Mouse (Mus musculus): ENCODE results near the gene Dph1. TPM values are rescaled to one million over a fixed set of nuclear protein-coding genes. Genes with fewer than 3 reads are reported as not detected.
"Not testable (repeated sequence)": the region's sequence is repeated elsewhere in the genome, so short reads cannot be mapped to it uniquely, and the experiment has no call there.

Gene Dph1
- polyA plus RNA-seq, 1 experiment from 2014 or later, result 3.0 TPM

DNA sequence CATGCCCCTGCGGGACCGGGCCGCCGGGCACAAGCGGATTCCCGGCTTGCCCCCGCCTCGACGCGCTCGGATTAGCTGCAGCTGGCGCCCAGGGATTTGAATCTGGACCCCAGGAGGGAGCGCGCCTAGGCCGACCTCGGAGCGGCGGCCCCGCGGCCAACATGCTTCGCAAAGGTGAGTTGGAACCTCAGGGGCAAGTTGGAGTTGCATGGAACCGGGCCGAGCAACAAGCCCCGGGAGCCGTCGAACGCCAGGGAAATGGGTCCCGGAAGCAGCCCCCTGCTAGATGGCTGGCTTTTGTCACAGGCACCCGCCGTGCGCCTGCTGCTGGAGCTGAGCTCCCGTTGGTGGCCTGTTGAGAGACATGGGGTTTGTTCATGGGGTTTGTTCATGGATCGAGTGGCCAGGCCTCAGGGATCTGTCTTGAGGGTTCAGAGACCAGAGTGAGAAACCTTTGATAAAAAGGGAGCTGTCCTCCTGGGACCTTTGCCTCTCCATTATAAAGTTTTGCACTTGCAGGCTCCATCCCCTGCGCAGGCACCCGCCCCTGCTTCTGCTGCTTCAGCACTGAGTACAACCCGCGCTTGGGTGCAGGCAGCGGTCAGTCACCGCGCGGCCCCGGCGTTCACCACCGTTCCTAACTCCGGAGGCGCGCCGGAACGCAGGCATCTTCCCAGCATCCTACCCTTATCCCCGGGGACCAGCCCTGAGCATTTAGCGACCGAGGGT, 3.2 kb upstream of the Dph1 start:
- WGBS (ENCODE audit: missing documents), result 2% methylated on average over 50 of the region's 52 CpGs

DNA sequence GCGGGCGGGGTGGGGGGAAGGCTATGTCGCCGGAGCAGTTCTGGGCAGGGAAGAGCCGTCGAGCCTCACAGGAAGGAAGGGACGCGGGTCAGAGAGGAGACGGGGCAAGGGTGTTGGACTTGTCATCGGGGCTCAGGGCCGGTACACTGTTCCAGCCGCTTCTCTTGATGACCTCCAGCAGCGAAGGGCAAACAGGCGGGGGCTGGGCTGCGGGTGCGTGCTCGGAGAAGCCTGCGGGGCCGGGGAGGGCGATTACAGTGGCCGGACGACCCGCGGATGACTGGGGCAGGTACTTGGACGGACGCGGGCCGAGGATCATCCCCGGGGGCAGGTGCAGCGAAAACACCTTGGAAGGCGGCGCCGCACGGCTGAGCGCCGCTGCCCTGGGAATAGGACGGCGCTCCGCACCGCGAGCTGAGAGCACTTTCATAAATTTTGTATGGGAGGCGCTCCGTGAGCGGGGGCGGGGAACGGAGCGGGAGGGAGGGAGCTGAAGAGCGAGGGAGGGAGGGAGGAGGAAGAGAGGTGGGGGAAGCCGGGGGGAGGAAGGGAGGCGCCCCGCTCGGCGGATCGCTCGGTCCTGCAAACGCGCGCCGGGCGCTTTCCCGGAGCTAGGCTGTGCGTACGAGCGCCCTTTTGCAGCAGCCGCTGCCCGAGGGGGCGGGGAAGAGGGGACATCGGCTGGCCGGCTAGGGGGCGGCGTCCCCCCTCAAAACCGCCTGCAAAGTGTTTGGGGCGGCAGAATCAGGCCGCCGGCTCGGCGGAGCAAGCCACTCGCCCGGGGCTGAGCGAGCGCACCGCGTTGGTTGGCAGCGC, 2.4 kb upstream of the Dph1 start, which contains the start of gene Rtn4rl1:
Rtn4rl1 (plus strand) TSS at position 528 of the 816 bp plus-strand sequence.
- Histone ChIP-seq H3K79me2 (ENCODE audit: inconsistent target) (peaks cover 12% of the 10 kb centered on the region; the same call in 1 of the 2 replicates), H3K27ac (no peak within 1 kb of the TSS)
- 2% methylated on average over 80 of the region's 84 CpGs for WGBS (ENCODE audit: missing documents)

More for the DNA sequence above, 3.2 kb upstream of the Dph1 start:
- H3K36me3 ChIP-seq (ENCODE audit: inconsistent target), result no peaks in the 10 kb centered on the region
- H3K4me3 ChIP-seq (ENCODE audit: inconsistent target), result no peak overlapping the region
- H3K79me2 ChIP-seq (ENCODE audit: inconsistent target), result peaks cover 5% of the 10 kb centered on the region; the same call in 1 of the 2 replicates
- no peak overlapping the region for H3K27ac ChIP-seq

DNA sequence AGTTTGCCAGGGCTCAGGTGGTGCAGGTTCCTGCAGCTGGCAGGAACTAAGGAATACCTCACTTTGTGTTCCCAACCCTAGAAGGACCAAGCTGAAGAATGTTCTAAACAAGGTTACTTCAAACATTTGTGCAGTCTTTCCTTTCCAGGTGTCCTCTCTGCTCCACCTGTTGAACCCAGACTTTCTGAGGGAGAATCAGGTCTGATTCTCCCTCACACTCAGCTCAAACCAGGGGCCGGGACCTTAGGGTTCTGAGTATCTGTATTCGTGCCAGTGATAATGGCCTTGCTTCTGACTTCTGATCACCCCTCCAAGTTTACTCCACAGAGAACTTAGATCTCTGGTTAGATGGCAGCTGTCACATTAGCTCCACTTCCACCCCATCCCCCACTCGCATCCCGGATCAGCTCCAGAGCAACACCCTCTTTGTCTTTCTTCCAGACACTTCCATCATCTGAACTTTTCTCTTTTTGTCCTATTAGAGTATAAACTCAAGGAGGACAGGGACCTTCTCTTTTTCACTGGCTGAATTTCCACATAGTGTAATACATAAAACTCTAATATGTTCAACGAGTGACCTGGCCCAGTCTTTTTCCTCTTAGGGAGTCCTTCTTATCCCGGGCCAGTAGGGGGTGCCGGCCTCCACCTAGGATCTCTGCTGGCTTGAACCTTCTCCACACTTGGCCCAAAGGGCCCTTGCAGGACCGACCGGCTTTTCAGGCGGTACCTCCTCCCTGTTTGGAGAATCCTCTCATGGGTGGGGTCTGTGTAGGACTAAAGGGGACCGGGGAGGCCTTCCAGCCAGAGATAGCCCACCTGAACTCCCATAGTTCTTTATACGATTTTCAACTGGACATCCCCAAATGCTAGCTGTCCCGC, 1.5 kb upstream of the Dph1 start:
- no peak overlapping the region for H3K4me3 ChIP-seq (ENCODE audit: inconsistent target)
- WGBS (ENCODE audit: missing documents), result 30% methylated on average over 13 of the region's 13 CpGs
- no peak overlapping the region for H3K27ac ChIP-seq
- peaks cover 12% of the 10 kb centered on the region; the same call in 1 of the 2 replicates for H3K79me2 ChIP-seq (ENCODE audit: inconsistent target)
- no peaks in the 10 kb centered on the region for H3K36me3 ChIP-seq (ENCODE audit: inconsistent target)

More for the DNA sequence above, 2.4 kb upstream of the Dph1 start, which contains the start of gene Rtn4rl1:
- H3K36me3 ChIP-seq (ENCODE audit: inconsistent target), result no peaks in the 10 kb centered on the region
- H3K4me3 ChIP-seq (ENCODE audit: inconsistent target), result no peak within 1 kb of the TSS

DNA sequence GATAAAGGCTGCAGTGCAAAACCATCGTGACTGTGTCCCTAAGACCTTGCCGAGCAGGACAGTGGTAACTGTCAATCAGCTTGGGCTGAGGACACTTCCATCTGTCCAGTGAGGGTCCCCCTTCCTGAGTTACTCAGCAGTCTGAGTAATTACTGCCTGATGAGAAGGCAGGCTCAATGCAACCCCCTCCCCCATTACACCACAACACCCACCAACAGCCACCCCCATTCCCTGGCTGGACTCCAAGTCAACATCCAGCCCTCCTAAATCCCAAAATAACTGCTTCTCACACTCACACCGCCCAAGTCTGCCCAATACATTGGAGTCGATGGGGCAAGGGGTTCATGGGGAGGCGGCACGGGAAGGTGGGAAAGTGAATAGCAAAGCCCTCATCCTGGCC, 800 bp upstream of the Dph1 start:
- WGBS (ENCODE audit: missing documents), result 80% methylated on average over 6 of the region's 6 CpGs
- Histone ChIP-seq H3K36me3 (ENCODE audit: inconsistent target) (no peaks in the 10 kb centered on the region), H3K79me2 (ENCODE audit: inconsistent target) (peaks cover 12% of the 10 kb centered on the region; the same call in 1 of the 2 replicates), H3K27ac (no peak overlapping the region), H3K4me3 (ENCODE audit: inconsistent target) (no peak overlapping the region)

DNA sequence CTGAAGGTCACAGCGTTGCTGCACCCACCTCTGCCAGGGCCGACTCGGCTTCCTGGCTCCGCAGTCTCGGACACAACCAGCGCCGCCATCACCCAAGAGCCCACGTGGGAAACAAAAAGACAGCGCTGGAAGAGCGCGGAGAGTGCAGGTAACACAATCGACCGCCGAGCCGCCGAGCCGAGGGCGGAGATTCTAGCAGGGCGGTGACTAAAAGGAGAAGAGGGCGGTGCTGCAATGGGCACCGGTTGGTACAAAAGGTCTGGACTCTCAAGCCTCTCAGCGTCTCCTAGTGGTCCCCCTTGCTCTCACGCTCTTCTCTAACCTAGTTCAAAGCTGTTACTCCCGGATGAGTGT, 693 bp downstream of the Dph1 start:
- WGBS (ENCODE audit: missing documents), result 0% methylated on average over 24 of the region's 24 CpGs
- peaks cover 12% of the 10 kb centered on the region; the same call in 1 of the 2 replicates for H3K79me2 ChIP-seq (ENCODE audit: inconsistent target)

DNA sequence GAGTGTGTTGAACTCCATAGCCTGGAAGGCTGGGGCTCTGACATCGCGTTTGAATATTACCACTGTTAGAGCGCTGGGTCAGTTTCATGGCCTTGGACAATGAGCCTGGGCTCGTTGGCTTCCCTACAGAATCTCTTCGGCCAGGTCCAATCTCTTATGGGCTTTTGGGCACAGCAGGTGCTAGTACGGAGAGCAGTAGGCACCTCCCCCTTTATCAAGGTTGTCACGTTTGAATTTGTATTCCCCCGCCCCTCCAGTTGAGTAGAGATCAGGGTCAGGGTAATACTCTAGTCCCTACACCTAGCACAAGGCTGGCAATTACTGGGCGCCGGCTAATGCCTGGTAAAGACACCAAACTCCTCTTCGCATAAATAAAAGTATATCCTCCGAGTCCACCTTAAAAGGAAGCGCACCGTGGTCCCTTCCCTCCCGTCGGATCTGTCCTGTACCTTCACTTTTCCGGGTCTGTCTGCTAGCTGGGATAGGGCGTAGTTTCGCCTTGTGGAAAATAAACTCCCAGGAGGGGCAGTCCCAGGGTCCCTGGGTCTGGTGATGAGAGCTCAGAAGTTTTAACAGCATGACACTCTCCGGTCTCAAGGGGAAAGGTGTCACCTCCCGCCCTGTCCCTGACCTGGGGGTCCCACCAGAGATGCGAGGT, 1.2 kb downstream of the Dph1 start:
- Histone ChIP-seq H3K79me2 (ENCODE audit: inconsistent target) (peaks cover 12% of the 10 kb centered on the region; the same call in 1 of the 2 replicates), H3K4me3 (ENCODE audit: inconsistent target) (peak overlapping the region; percentile 99), H3K36me3 (ENCODE audit: inconsistent target) (no peaks in the 10 kb centered on the region), H3K27ac (0 out of 2 replicates have a peak overlapping the region, but pooled peaks have one; percentile 10)
- WGBS (ENCODE audit: missing documents), result 2% methylated on average over 22 of the region's 22 CpGs

More for the DNA sequence above, 693 bp downstream of the Dph1 start:
- H3K36me3 ChIP-seq (ENCODE audit: inconsistent target), result no peaks in the 10 kb centered on the region
- 0 out of 2 replicates have a peak overlapping the region, but pooled peaks have one; percentile 10 for H3K27ac ChIP-seq
- H3K4me3 ChIP-seq (ENCODE audit: inconsistent target), result peak overlapping the region; percentile 99

DNA sequence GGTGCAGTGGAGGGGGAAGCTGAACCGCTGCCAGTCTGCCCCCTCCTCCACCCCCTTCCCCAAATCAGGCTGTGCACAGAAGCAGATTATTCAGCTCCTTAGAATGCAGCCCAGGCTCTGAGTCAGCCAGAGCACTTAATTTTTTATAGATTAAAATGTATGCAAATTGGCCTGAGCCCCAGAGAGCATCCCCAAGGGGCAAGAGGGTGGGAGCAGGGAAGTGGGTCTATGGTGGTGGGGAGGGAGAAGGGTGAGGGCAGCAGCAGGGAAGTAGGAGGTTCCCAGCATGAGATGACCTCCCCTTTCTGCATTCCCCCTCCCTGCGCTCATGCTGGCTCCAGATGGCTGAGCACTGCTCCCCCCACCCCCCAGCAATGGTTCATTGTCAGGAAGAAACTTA, 6.1 kb downstream of the Dph1 start:
- H3K36me3 ChIP-seq (ENCODE audit: inconsistent target), result peaks cover 9% of the 10 kb centered on the region; the same call in 1 of the 2 replicates
- H3K79me2 ChIP-seq (ENCODE audit: inconsistent target), result peaks cover 12% of the 10 kb centered on the region; the same call in 1 of the 2 replicates
- H3K27ac ChIP-seq, result no peak overlapping the region
- WGBS (ENCODE audit: missing documents), result 82% methylated on average over 2 of the region's 2 CpGs
- no peak overlapping the region for H3K4me3 ChIP-seq (ENCODE audit: inconsistent target)

DNA sequence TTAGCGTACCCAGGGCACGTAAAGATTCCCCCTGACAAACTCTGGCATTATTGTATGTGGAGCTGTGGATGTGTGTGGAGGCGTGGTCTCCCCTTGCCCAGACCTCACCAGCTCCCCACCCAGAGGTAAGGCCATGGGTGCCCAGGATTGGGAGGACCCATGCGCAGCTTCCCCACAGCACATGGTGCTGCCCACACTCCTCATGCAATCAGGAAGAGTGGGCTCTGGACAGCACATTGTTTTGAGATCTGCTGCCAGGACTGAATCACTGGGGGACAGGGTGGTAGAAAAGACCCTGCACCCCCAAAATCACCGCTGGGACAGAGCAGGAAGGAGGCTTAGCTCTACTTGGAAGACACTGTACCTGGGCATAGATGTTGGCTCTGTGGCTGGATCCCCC, 6.5 kb downstream of the Dph1 start:
- Histone ChIP-seq H3K36me3 (ENCODE audit: inconsistent target) (peaks cover 9% of the 10 kb centered on the region; the same call in 1 of the 2 replicates), H3K27ac (no peak overlapping the region)
- WGBS (ENCODE audit: missing documents), result 100% methylated on average over 5 of the region's 5 CpGs

DNA sequence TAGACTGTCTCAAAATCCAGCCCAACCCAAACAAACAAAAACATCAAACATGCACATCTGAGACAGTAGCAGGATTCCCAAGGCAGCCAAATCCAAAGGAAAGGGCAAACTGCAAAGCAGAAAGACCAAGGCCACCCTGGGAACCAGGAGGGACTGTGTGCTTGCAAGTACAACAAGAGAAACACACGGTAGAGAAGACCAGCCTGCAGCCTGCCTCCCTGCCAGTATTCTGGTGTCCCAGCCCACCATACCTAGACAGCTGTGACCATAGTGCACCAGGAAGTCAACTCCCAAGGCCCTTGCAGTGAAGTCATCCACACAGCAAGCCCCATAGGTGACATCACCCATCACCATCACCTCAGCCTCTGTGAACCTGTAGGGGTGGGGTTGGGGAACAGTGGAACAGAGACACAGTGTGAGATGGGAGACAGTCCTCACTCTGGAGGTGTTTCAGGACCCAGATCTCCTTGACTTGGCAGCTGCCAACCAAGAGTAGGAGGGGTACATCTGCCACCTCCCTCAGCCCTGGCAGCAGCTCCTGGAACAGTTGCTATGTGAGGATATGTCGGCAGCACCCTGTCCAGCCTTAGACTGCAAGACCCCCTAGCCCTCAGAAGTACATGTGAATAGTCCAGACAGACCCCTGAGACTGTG, 7.0 kb downstream of the Dph1 start:
- 91% methylated on average over 2 of the region's 2 CpGs for WGBS (ENCODE audit: missing documents)

More for the DNA sequence above, 6.5 kb downstream of the Dph1 start:
- Histone ChIP-seq H3K4me3 (ENCODE audit: inconsistent target) (no peak overlapping the region), H3K79me2 (ENCODE audit: inconsistent target) (peaks cover 10% of the 10 kb centered on the region; the same call in 1 of the 2 replicates)

DNA sequence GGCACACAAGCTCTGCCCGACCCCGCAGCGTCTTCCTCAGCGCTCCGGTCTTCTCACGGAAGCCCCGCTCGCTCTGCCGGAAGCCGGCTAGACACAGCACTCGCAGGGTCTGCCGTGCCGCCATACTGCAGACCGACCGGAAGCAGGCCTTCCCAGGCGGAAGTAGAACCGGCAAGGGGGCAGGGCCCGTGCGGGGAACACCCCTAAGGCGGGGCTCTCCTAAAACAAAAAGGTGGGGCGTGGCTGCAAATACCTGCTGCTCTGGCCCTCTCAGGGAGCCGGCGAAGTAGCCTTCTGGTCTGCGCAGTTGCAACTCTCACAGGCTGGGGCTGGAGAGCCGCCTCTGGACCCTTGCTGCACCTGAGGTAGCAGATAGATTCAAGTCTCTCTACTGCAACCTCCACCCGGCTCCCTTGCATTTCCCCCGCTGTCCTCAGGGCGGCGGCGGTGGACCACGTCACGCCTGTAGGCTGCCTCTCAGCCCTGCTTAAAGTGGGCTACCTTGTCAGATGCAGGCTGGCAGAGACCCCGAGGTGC, 12.3 kb downstream of the Dph1 start, which contains the start of gene Ovca2:
Ovca2 (minus strand) TSS at position 164 of the 537 bp plus-strand sequence.
- Histone ChIP-seq H3K36me3 (ENCODE audit: inconsistent target) (peaks cover 9% of the 10 kb centered on the region; the same call in 1 of the 2 replicates), H3K27ac (peak within 1 kb of the TSS; percentile 40), H3K4me3 (ENCODE audit: inconsistent target) (peak within 1 kb of the TSS; percentile 86), H3K79me2 (ENCODE audit: inconsistent target) (peaks cover 11% of the 10 kb centered on the region; the same call in 1 of the 2 replicates)
- 0% methylated on average over 33 of the region's 33 CpGs for WGBS (ENCODE audit: missing documents)

More for the DNA sequence above, 7.0 kb downstream of the Dph1 start:
- no peak overlapping the region for H3K27ac ChIP-seq
- H3K79me2 ChIP-seq (ENCODE audit: inconsistent target), result peaks cover 5% of the 10 kb centered on the region; the same call in 1 of the 2 replicates
- no peak overlapping the region for H3K4me3 ChIP-seq (ENCODE audit: inconsistent target)
- H3K36me3 ChIP-seq (ENCODE audit: inconsistent target), result peaks cover 9% of the 10 kb centered on the region; the same call in 1 of the 2 replicates

DNA sequence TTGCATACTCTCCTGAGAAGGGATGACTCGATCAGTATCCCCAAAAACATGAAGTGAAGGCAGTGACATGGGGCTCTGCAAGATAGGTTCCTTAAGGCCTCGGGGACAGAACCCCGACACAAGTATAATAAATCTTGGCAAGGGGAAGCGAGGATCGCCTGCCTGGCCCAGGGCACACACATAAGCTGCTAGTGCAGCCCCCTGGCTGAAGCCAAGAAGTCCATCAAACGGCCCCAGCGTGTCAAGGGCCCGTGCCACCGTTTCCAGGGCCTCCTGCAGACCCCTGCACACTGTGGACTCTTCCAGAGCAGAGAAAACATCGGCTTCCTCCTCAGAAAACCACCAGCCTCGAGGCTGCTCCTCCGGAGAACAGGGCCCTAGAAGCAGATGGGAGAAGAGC, 13.0 kb downstream of the Dph1 start:
- WGBS (ENCODE audit: missing documents), result 50% methylated on average over 11 of the region's 12 CpGs
- H3K79me2 ChIP-seq (ENCODE audit: inconsistent target), result peaks cover 11% of the 10 kb centered on the region; the same call in 1 of the 2 replicates

DNA sequence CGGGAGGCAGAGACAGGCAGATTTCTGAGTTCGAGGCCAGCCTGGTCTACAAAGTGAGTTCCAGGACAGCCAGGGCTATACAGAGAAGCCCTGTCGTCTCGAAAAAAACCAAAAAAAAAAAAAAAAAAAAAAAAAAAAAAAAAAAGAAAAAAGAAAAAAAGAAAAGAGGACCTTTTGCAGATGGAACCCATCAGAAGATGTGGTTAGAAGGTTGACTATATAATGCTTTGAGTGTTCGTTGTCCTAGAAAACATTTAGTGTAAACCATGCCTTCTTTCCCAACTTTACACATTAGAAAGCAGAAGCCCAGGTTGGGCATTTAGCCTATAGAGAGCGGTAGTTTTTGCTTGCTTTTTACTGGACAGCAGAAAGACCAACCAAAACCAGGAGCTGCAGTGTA, 16.5 kb downstream of the Dph1 start:
- H3K4me3 ChIP-seq (ENCODE audit: inconsistent target); H3K36me3 ChIP-seq (ENCODE audit: inconsistent target); H3K27ac ChIP-seq: not testable (repeated sequence)
- 86% methylated on average over 4 of the region's 6 CpGs for WGBS (ENCODE audit: missing documents)
- H3K79me2 ChIP-seq (ENCODE audit: inconsistent target), result peaks cover 11% of the 10 kb centered on the region; the same call in 1 of the 2 replicates

More for the DNA sequence above, 13.0 kb downstream of the Dph1 start:
- Histone ChIP-seq H3K36me3 (ENCODE audit: inconsistent target) (peaks cover 9% of the 10 kb centered on the region; the same call in 1 of the 2 replicates), H3K4me3 (ENCODE audit: inconsistent target) (peak overlapping the region; percentile 86), H3K27ac (peak overlapping the region; percentile 40)

Data from macrophage (primary cell).